Mouse (Mus musculus): ENCODE data around the gene Fam171b. TPM values are rescaled to one million over a fixed set of nuclear protein-coding genes. Genes with fewer than 3 reads are reported as not detected.

Gene Fam171b
- polyA plus RNA-seq, 1 experiment: 0.09 TPM

DNA sequence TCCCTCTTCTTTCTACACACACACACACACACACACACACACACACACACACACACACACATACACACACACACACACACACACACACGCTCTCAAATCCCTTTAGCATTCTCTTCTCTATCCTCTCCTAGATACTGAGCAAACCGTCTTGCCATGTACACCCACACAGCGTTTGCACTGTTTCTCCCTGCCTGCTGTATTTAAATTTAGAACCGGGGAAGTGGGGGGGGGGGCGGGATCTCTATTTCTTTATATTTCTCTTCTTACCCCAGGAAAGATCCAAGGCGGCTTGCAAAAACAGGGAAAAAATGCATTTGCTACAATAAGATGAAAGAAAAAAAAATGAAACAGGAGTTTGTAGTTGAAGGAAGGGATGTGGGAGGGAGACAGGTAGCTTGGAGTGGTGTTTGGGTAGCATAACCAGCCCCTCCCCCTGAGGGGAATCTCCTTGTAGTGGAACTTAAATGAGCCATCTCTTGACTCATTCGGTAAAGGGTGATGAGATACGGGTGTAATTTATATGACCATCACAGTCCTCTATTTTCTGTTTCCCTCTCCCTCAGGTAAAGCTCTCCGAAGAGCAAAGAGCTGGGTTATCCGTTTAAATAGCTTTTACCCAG is 947 bp downstream of the Fam171b start:
- TF ChIP-seq CTCF (IDR thresholded peaks at IDR 0.05; ENCODE audit: low read depth, low read length): no peak
- TF ChIP-seq POLR2A (IDR thresholded peaks at IDR 0.05; ENCODE audit: borderline replicate concordance, low read depth, low read length): no peak
- Histone ChIP-seq H3K27ac (ENCODE audit: insufficient read depth, low read depth, low read length) (no peak overlapping the region), H3K4me3 (ENCODE audit: insufficient read depth, low read length) (peak overlapping the region; percentile 71), H3K4me1 (ENCODE audit: control insufficient read depth, insufficient read depth, low read length) (no peaks in the 10 kb centered on the region)

DNA sequence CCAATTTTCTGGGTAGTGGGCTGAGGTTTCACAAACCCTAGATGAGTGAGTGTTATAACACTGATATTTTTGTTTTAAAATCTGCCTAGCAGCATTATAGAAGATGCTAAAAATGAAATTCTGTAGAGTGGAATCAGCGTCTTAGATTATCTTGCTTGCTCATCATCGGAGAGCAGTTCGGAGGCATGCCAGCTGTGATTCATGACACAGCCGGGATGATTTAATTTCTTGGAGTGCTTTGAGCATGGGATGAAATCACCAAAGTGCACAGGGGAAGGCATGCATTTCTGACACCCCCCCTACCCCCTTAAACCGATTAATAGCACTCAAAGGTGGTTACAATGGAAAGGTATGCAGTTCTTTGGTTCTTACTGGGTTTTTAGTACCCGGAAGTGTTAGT is 1.6 kb downstream of the Fam171b start:
- Histone ChIP-seq H3K4me3 (ENCODE audit: insufficient read depth, low read length) (no peak overlapping the region), H3K4me1 (ENCODE audit: control insufficient read depth, insufficient read depth, low read length) (no peaks in the 10 kb centered on the region), H3K27ac (ENCODE audit: insufficient read depth, low read depth, low read length) (no peak overlapping the region)
- TF ChIP-seq POLR2A (IDR thresholded peaks at IDR 0.05; ENCODE audit: borderline replicate concordance, low read depth, low read length): no peak
- TF ChIP-seq CTCF (IDR thresholded peaks at IDR 0.05; ENCODE audit: low read depth, low read length): no peak

DNA sequence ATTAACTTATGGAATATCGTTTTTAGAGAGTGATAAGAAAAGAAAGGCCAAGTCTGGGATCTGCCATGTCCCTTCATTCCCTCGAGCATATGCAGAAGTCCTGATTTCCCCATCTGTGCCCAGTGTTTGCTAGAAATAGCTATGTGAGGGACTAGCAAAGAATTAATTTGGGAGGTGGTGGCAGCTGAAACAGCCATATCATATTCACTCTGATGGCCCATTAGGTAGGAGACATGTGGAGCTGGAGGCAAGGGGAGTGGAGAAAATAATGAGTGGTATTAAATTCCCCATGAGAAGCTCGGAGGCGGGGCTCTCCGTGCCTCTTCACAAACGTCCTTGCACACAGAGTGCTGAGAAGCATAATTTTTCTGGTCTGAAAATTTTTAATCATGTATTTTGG is 3.7 kb downstream of the Fam171b start:
- Histone ChIP-seq H3K4me1 (ENCODE audit: control insufficient read depth, insufficient read depth, low read length) (no peaks in the 10 kb centered on the region), H3K27ac (ENCODE audit: insufficient read depth, low read depth, low read length) (no peak overlapping the region), H3K4me3 (ENCODE audit: insufficient read depth, low read length) (no peak overlapping the region)
- TF ChIP-seq CTCF (IDR thresholded peaks at IDR 0.05; ENCODE audit: low read depth, low read length): no peak

DNA sequence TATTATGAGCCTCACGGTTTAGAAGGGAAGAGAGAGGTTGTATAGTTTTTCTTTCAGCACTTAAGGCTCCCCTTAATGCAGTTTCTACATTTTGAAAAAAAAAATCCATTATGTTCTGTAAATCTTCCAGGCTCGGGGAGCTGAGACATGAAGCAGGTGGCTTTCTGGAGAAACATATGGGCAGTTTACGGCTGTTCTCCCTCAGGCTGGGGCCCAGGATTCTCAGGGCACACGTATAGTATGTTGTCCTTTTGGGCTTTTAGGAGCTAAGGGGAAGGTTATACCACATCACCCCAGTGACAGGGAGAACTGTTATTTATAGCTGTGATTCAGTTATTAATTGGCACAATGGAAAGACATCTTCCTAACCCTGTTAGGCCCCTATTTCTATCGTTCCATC is 12.7 kb downstream of the Fam171b start:
- Histone ChIP-seq H3K27ac (ENCODE audit: insufficient read depth, low read depth, low read length) (no peak overlapping the region), H3K4me1 (ENCODE audit: control insufficient read depth, insufficient read depth, low read length) (no peaks in the 10 kb centered on the region), H3K4me3 (ENCODE audit: insufficient read depth, low read length) (no peak overlapping the region)
- TF ChIP-seq CTCF (IDR thresholded peaks at IDR 0.05; ENCODE audit: low read depth, low read length): no peak
- TF ChIP-seq POLR2A (IDR thresholded peaks at IDR 0.05; ENCODE audit: borderline replicate concordance, low read depth, low read length): no peak

DNA sequence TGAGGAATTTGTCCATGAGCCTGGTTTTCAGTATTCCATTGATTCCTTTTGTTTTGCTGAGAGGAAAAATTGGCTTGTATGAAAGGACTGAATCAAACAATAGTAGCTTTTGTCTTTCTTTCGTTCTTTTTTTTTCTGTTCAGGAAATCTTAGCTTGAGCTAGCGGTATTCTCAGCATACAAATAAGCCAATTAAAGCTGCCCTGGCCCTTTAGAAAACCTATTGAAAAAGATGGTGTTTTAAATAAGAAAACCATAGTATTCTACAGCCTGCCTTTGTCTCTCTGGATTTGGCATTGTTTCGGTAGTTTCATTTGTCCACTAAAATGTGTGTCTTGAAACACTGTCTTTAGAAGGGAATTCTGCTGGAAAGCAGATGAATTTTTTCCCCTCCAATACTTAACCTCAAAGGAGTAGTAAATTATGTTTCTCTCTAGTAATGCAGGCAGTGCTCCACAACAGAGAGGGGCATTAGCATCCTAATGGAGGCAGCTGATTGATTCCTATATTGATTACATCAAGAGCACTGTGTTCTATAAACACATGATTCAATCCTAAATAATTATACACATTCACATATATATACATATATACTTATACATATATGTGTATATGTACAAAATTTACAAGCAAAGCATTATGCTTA is 16.6 kb downstream of the Fam171b start:
- Histone ChIP-seq H3K27ac (ENCODE audit: insufficient read depth, low read depth, low read length) (no peak overlapping the region), H3K4me3 (ENCODE audit: insufficient read depth, low read length) (no peak overlapping the region), H3K4me1 (ENCODE audit: control insufficient read depth, insufficient read depth, low read length) (no peaks in the 10 kb centered on the region)
- TF ChIP-seq CTCF (IDR thresholded peaks at IDR 0.05; ENCODE audit: low read depth, low read length): no peak
- TF ChIP-seq POLR2A (IDR thresholded peaks at IDR 0.05; ENCODE audit: borderline replicate concordance, low read depth, low read length): no peak

DNA sequence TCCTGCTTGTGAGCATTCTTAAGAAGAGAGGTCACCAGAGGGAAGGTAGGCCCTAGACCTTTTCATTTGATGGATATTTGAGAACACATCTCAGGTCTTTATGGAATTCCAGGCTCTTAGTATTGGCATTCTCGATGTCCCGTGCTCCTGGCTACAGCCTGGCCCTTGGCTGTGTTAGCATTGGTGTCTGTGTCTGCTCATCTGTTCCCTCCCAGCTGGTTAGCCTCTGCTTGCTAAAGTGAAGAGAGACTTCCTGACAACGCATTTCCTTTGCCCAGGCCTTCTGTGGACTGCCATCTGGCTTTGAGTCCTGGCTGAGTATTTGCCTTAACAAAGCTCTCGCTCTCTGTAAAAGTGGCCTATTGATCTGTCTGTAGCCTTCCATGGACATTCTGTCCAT is 20.5 kb downstream of the Fam171b start:
- Histone ChIP-seq H3K4me1 (ENCODE audit: control insufficient read depth, insufficient read depth, low read length) (no peaks in the 10 kb centered on the region), H3K4me3 (ENCODE audit: insufficient read depth, low read length) (no peak overlapping the region), H3K27ac (ENCODE audit: insufficient read depth, low read depth, low read length) (no peak overlapping the region)
- no peak for TF ChIP-seq POLR2A (IDR thresholded peaks at IDR 0.05; ENCODE audit: borderline replicate concordance, low read depth, low read length)
- no peak for TF ChIP-seq CTCF (IDR thresholded peaks at IDR 0.05; ENCODE audit: low read depth, low read length)

DNA sequence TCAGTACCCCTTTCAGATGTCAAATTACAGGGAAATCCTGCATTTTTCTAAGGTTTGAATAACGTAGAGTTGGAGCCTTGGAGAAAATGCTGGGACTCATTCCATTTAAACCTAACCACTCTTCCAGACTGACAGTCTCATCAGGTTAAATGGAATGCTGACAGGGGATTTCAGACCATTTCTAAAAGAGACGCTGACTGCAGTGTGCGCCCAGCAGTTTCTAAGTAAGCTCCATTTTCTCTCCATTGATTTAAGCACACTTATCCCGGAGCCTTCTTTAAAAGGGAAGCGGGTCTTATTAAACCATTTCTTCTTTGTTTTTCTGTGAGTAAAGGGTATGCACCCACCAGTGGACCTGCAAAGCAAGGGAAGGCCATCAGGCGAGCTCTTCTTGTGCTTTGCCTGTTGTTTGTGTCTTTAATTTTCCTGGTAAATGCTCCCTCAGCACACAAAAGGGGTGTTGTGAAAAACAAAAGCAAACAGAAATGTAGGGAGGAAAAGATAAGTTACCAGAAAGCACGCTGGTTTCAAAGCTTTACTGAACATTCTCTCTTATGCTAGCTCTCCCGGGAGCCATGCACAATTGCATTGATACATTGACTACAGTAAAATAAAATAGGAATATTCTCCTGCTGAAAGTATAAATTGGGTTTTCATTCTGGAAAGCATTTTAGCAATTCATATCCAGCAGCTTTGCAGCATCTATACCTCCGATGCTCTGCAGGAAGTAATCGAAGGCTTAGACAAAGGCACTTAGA is 23.1 kb downstream of the Fam171b start:
- TF ChIP-seq CTCF (IDR thresholded peaks at IDR 0.05; ENCODE audit: low read depth, low read length): no peak
- no peak for TF ChIP-seq POLR2A (IDR thresholded peaks at IDR 0.05; ENCODE audit: borderline replicate concordance, low read depth, low read length)
- H3K4me3 ChIP-seq (ENCODE audit: insufficient read depth, low read length): no peak overlapping the region
- no peaks in the 10 kb centered on the region for H3K4me1 ChIP-seq (ENCODE audit: control insufficient read depth, insufficient read depth, low read length)
- H3K27ac ChIP-seq (ENCODE audit: insufficient read depth, low read depth, low read length): no peak overlapping the region

DNA sequence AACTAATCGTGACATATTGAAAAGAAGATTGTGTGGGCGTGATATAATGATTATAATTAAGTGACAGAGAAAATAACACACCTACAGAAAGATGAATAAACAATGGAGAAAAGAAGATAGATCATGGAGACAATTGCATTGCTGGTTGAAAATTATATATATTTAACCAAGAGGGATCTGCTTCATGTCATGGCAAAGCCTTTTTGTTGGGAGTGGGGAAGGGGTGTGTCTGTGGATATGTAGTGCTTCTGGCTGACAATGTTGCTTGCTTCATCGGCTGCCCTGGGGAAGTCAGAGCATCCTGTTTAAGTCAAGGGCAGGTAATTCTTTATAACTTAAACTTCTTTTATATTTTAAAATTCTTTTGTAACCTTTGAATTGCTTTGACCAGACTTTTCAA is 36.1 kb downstream of the Fam171b start:
- TF ChIP-seq POLR2A (IDR thresholded peaks at IDR 0.05; ENCODE audit: borderline replicate concordance, low read depth, low read length) (no peak), CTCF (IDR thresholded peaks at IDR 0.05; ENCODE audit: low read depth, low read length) (no peak)
- Histone ChIP-seq H3K4me1 (ENCODE audit: control insufficient read depth, insufficient read depth, low read length) (no peaks in the 10 kb centered on the region), H3K4me3 (ENCODE audit: insufficient read depth, low read length) (no peak overlapping the region)

DNA sequence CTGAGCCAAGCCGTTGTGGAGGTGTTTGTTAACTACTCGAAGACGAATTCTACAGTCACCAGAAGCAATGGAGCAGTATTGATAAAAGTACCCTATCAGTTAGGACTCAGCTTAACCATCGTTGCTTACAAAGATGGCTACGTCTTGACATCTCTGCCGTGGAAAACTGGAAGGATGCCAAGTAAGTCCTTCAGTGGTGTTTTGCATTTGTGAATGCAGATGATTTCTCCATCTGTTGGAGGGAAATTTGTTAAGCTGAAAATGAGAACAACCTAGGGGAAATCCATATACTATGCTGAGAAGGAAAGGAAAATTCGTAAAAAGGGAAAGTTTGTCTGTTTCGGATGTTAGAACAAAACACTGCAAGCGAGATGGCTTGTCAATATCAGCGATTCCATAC is 41.0 kb downstream of the Fam171b start:
- TF ChIP-seq POLR2A (IDR thresholded peaks at IDR 0.05; ENCODE audit: borderline replicate concordance, low read depth, low read length) (no peak), CTCF (IDR thresholded peaks at IDR 0.05; ENCODE audit: low read depth, low read length) (no peak)
- Histone ChIP-seq H3K27ac (ENCODE audit: insufficient read depth, low read depth, low read length) (no peak overlapping the region), H3K4me3 (ENCODE audit: insufficient read depth, low read length) (no peak overlapping the region), H3K4me1 (ENCODE audit: control insufficient read depth, insufficient read depth, low read length) (no peaks in the 10 kb centered on the region)

More for the DNA sequence above, 36.1 kb downstream of the Fam171b start:
- no peak overlapping the region for H3K27ac ChIP-seq (ENCODE audit: insufficient read depth, low read depth, low read length)

DNA sequence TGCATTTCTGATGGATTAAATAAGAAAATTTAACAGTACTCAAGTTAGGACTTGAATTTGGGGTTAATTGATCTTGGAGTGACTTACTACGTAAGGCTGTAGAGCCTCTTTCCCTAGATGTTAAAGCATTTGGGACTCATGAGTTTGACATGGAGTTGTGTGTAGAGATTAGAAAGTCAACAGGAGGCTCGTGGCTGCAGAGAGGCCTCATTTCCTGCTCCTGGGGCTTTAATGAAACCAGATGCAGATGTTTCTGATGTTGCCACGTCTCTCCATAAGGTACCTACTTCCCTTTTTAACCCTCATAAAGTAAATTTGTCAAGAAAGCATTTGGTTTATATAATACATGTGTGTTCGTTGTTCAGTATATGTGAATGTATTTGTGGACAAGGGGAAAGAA is 43.8 kb downstream of the Fam171b start:
- TF ChIP-seq CTCF (IDR thresholded peaks at IDR 0.05; ENCODE audit: low read depth, low read length) (no peak), POLR2A (IDR thresholded peaks at IDR 0.05; ENCODE audit: borderline replicate concordance, low read depth, low read length) (no peak)
- no peaks in the 10 kb centered on the region for H3K4me1 ChIP-seq (ENCODE audit: control insufficient read depth, insufficient read depth, low read length)
- no peak overlapping the region for H3K27ac ChIP-seq (ENCODE audit: insufficient read depth, low read depth, low read length)
- H3K4me3 ChIP-seq (ENCODE audit: insufficient read depth, low read length): no peak overlapping the region
